Mouse (Mus musculus): ENCODE data around the gene Mfsd2a.

The Mfsd2a gene

GRCm38 (mm10) chr4:122979826-122980225 is 18.8 kb upstream of the Mfsd2a start:
- DNase-seq (ENCODE audit: low spot score in 2 of 2): no peak

DNA sequence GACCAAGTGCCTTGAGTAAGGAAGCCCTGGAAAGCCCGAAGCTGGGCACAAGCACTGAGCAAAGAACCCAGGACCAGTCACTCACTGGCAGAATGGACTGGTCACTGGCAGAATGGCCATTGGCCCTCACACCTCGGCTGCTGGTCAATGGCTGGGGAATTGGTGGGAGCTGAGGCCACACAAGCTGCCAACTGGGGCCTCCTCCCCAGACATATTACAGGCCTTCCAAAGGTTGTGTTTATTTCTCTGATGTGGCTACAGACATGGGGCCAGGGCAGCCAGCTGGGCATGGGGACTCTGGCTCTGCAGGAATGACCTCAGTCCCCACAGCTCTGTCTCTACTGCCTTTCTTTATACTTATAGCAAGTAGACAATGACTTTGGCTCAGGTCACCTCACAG is 17.9 kb upstream of the Mfsd2a start:
- DNase-seq (ENCODE audit: low spot score in 2 of 2): no peak

GRCm38 (mm10) chr4:122976885-122977284 is 15.9 kb upstream of the Mfsd2a start:
- DNase-seq (ENCODE audit: low spot score in 2 of 2): no peak

- no peak for DNase-seq (ENCODE audit: low spot score in 2 of 2)
Measured at GRCm38 (mm10) chr4:122974976-122975520, 14.1 kb upstream of the Mfsd2a start.

DNA sequence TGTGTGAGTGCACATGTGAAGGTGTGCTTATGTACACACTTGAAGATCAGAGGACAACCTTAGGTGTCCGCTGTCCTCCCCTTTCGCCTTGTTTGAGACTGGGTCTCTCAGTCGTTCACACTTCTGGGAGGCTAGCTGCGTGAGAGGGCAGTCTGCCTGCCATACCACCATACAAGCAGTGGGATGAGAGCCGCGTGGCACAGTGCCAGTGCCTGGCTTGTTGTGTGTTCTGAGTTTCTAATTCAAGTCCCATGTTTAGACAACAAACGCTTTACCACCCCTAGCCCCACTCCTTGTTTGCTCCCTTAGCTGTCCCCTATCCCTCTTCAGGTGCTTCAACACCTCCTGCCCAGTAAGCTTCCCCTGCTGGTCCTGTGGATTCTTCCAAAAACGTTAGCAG is 11.1 kb upstream of the Mfsd2a start:
- DNase-seq (ENCODE audit: low spot score in 2 of 2): no peak

- DNase-seq (ENCODE audit: low spot score in 2 of 2): no peak
Measured at GRCm38 (mm10) chr4:122971646-122972045, 10.7 kb upstream of the Mfsd2a start.

- DNase-seq (ENCODE audit: low spot score in 2 of 2): no peak
Measured at GRCm38 (mm10) chr4:122971191-122971590, 10.2 kb upstream of the Mfsd2a start.

GRCm38 (mm10) chr4:122968106-122968505 is 7.1 kb upstream of the Mfsd2a start:
- DNase-seq (ENCODE audit: low spot score in 2 of 2): no peak

- no peak for DNase-seq (ENCODE audit: low spot score in 2 of 2)
Measured at GRCm38 (mm10) chr4:122962751-122963150, 1.8 kb upstream of the Mfsd2a start.

- DNase-seq (ENCODE audit: low spot score in 2 of 2): no peak
Measured at GRCm38 (mm10) chr4:122961589-122961988, 601 bp upstream of the Mfsd2a start.

DNA sequence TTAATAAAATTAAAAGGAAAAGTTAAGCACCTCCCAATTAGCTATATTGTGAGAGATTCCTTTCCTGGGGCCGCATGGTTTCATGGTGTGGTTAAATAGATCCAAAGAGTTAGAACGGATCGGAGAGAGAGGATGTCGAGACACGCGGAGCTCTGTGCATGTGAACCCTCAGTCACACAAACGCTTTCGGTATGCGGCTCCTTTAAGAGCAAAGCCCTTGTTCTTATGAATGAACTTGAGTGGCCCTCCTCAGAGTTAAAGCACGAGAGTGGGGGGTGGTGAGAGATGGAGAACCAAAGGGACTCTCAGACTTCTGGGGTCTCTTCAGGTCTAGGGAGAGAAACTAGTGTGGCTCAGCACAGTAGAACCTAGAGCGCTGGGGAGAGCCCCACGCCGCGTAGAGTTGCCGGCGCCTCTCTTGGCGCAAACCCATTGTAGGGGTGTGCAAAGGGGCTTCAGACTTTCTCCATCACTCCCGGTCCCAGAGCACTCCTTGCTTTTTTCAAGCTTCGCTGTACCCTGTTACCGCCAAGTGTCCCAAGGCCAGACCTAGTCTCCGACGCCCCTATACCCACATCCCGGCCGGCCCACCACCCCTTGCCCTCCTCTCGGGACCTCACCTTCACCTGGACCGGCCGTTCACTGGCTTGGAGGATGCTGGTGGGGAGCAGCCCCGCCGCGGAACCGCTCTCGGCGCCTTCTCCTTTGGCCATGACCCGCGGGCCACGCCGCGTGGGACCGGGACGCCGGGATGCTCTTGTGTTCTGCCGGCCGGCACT is 478 bp downstream of the Mfsd2a start:
- no peak for DNase-seq (ENCODE audit: low spot score in 2 of 2)

DNA sequence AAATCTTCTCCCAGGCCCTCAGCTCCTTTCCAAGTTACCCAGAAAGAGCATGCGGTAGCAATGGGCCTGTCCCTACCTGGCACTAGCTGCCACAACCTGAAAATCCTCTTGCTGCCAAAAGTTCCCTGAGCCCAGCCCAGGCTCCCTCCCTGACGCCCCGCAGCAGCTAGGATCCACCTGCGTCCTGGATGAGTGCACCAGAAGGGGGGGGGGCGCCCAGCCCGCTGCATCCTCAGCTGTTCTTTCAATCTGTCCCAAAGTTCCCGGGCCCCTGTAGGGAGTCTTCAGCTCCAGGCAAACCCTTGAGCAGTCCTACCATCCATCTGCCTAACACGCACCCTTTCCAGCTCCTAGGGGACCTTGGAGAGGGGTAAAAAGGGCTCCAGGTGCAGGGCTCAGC is 1.2 kb downstream of the Mfsd2a start:
- no peak for DNase-seq (ENCODE audit: low spot score in 2 of 2)

DNA sequence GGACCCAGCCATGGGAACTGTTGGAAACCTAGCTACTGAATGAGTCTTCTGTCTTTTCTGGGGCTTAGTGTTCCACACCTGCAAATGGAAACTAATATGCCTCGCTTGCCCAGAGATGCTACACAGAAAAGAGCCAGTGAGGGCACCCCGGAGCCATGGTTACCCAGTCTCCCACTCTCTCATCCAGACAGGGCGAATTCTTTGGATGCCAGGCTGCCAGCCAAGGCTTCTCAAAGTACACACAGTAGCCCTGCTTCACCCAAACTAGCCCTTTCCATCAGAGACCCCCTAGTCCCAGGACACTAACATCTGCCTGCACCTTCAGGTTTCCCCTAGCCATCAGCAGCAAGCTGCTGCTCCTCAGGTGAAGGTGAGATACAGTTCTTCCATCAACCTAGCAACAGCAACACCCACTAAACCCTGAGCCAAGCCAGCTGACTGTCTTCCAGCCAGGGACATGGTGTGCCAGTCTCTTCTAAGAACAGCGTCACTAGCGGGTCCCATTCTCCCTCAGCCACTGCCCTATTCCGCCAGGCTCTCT is 2.4 kb downstream of the Mfsd2a start:
- no peak for DNase-seq (ENCODE audit: low spot score in 2 of 2)

DNA sequence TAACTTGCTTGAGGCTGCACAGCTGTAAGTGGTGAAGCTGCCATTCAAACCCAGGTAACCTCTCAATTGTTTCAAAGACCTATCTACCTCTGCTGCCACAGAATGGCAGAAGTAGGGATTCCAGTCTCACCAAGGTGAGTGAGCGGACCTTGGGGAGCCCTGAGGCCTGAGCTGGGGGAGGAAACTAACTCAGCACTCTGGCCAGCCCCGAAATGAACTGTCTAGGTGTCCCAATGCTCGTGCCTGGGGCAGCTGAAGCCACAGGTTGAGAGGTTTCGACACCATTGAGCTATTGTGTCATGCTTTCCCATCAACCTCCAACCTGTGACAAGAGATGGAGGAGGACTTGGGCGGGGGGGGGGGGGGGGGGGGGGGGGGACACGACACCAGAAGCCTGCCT is 4.7 kb downstream of the Mfsd2a start:
- no peak for DNase-seq (ENCODE audit: low spot score in 2 of 2)

DNA sequence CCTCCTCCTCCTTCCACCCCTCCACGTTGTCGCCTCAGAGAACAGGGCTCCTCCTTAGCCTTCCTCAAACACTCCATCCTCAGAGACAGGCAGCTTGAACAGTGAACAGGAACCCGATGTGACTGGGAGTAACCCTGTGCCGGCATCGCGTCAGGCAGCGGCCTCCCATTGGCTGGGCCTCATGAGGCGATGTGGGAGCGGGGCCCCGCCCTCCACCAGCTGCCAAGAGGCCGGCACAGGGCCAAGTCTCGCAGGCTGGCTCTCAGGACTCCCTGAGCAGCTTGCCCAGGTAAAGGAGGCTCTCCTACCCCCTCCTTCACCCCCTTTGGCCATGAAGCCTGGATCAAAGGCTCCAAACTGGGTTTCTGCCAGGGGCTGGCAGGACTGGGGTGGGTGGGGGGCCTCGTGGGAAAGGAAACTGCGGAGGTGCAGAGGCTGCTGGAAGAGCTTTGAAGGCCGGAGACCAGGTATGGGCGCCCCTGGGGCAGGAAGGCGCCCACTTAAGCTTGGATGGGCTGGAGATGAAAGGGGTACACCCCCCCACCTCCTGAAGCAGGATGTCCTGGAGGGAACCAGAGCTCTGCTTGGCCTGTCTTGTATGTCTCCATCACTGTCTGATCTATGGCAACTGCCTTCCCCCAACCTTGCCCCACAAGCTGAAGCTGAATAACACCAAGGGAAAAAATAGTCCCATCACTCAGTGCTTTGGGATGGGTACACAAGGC is 5.4 kb downstream of the Mfsd2a start:
- DNase-seq (ENCODE audit: low spot score in 2 of 2): peak; percentile 81 to 84

- no peak for DNase-seq (ENCODE audit: low spot score in 2 of 2)
Measured at GRCm38 (mm10) chr4:122954680-122955411, 6.1 kb downstream of the Mfsd2a start.

DNA sequence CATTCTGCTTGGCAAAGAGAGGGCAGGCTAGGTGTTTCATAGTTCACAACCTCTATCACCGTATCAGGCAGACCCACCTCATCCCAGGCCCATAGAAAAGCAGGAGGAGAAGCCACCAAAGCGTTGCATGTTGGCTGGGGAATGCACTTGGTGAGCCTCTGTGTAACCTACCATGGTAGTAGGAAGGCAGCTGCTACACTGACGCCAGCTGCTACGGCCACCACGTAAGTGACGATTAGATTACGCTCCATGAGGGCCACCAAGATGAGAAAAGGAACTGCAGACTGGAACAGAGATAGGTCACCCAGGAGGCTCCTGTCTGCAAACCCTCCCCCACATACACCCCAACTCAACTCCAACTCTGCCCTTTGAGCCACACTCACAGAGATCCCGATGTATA is 11.9 kb downstream of the Mfsd2a start:
- no peak for DNase-seq (ENCODE audit: low spot score in 2 of 2)

DNA sequence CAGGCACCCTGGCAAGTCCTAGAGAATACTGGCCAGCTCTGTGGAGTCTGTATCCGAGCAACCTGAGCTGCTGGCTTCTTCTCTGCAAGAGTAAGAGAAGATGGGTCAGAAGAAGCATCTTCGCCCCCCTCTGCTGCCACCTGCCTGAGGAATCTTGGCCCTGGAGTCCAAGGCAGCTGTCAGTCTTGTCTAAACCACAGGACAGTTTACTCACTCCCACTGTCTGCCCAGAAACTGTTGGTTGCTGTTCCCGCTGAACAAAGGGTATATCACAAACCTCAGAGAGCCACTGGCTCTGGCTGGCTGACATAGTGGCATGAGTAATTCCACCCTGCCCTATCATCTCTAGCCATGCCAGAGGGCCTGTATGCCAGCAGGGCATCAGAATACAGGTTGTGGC is 13.8 kb downstream of the Mfsd2a start:
- no peak for DNase-seq (ENCODE audit: low spot score in 2 of 2)

GRCm38 (mm10) chr4:122944408-122944807 is 16.6 kb downstream of the Mfsd2a start:
- DNase-seq (ENCODE audit: low spot score in 2 of 2): no peak

DNA sequence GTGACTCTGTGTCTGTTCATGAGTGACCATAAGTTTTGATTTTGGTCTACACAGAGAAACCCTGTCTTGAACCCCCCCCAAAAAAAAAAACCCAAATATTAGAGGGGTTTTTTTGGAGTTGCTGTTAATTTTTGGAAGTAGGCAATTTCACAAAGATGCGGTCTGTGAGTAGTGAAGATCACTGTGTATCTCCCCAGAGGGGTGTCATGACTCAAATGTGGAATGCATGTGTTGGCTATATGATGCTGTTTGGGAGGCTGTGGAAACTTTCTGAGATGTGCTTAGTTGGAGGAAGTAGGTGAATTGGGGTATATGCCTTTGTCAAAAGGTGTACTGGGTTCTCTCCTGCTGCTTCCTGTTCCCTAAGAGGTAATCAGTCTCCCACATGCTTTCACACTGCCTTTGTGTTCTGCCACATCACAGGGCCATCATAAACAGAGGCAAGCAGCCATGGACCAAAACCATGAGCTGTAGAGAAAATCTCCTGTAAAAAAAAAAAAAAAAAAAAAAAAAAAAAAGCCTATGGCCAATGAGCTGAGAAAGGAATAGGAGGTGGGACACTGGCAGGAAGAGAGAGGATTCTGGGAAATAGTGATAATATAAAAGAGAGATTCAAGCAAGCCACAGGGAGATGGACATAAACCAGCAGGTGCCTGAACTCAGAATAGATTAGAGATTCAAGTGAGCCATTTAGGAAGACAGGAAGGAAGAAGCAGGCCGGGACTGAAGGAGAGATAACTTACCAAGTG is 21.8 kb downstream of the Mfsd2a start:
- DNase-seq (ENCODE audit: low spot score in 2 of 2): no peak

DNA sequence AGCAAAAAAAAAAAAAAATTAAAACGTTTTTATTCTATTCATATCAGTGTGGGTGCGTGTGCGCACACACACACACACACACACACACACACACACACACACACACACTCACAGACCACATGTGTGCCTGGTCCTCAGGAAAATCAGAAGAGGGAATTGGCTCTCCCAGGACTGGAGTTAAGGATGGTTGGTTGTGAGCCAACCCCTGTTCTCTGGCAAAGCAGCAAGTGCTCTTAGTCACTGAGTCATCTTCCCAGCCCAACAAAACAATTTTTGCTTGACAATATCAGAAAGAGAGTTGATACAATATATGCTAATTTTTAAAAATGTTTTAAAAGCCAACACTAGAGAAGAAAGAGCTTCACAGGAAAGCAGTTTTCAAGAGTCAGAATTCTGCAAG is 23.5 kb downstream of the Mfsd2a start:
- no peak for DNase-seq (ENCODE audit: low spot score in 2 of 2)
